Mouse (Mus musculus) adrenal gland, adult 2 months (tissue): ENCODE measurements around the gene Gm49373. TPM values are rescaled to one million over a fixed set of nuclear protein-coding genes. Genes with fewer than 3 reads are reported as not detected.
"Not testable (repeated sequence)": the region's sequence is repeated elsewhere in the genome, so short reads cannot be mapped to it uniquely, and the experiment has no call there.

Experiments
- DNase-seq: peaks from one replicate; pipeline ENCODE4 v3.0.0; 2021
- polyA plus RNA-seq: library from polyadenylated mRNA; depleted of rRNA; stranded (reverse); fragments of >200 nt; gene quantifications from 2 replicates; pipeline ENCODE4 v1.2.3, GENCODE M21; 2012
- total RNA-seq, 2 experiments: library from RNA; stranded (reverse); gene quantifications; 2 replicates each; pipeline ENCODE4 v1.2.3; 2021

Gm49373 gene
- total and polyA plus RNA-seq, 3 experiments = 0.19 to 0.43 (median 0.24) TPM

DNA sequence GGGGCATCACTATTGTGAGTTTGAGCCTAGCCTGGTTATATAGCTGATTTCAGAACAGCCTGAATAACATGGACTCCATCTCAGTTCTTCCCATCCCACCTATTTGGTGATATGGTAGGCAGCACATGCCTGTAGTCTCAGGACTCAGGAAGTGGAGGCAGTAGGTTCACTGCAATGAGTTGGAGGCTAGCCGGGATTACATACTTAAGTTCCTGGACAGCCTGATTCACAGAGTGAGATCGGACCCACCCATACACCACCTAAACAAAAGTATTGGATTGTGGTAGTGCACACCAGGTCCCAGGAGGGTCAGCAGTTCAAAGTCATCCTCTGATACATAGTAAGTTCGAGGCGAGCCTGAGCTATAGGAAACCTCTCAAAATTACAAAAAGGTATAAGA lies 255 bp downstream of the Gm49373 start:
- no peak for DNase-seq

DNA sequence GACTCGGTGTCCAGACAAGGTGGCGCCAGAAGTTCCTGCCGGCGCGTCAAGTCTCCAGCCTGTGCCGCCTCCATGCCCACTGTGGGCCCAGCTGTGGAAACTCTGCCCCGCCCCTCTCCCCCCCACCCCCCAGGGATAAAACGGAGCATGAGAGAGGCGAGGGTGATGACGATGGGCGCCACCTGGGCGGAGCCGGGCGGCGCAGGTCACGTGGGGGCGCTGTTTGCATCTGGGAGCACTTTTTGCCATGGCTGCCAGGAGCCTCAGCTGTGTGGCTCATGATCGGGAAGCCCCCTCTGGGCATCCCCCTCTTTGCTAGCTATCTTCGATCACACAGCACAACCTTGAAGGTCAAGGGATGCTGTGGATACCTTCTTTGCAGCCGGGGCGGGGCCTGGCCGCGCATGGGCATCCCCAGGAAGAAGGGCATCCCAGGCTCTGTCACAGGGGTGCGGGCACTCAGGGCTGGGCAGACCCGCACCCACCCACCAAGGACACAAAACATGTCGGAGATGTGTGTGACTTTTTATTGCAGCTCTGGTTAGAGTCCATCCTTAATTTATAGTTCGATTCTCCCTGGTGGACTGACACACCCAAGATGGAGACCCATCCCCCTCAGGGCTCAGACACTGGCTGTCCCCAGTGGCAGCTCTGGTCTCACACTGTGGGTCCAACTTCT lies 5.8 kb downstream of the Gm49373 start, which contains the start of gene Zglp1:
Gene Zglp1, minus strand, starts transcription at position 88 of the 679 bp plus-strand sequence.
- no peak for DNase-seq

DNA sequence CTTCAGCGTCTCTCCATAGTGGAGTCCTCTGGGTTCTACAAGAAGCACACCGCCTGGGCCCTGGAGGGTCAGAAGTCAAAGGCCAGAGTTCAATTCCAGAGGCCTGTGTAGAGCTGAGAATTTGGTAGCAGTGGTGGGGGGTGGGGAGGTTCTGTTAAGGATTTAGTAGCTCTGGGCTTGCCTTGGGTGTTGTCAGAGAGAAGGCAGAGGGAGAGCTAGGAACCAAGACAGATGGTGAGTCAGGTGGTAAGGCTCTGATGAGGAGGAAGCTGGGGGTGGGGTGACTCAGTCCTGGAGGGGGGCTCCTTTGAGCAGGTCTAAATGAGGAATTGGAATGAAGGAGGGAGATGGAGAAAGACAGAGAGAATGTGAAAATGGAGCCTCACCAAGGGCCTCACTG lies 10.0 kb downstream of the Gm49373 start:
- DNase-seq = no peak

DNA sequence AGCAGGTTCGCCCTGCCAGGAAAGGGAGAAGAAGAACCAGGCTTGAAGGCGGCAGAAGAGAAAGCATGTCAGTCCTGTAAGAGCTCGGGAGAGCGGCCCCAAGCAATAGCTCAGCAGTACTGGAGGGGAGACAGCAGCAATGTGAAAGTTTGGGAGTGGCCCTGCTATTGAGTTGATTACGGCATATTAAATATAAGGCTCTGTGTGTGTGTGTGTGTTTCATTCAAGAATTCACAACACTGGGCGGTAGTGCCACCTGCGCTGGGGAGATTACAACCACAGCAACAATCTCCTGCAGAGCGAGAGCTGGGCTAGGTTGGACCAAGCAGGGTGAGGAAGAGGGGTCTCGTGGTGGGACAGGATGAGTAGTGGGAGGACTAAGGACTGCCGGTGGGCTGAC lies 21.3 kb downstream of the Gm49373 start:
- DNase-seq = no peak

DNA sequence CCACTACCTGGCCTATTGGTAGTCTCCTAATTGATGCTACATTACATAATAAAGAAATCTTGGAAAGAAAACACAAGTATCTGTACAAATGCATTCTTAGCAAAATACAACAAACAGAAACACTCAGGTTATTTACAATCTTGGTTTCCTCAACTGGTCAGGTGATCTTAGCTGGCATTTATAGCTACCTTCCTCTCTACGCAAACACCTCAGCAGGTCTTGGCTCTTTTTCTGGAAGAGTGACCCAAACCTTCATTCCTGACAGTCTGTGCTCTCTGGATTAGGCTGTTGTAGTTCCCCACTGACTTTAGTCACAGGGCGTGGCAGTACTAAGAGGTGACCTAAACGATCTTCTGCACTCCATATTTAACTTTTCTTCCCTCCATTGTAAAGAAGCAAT lies 27.7 kb downstream of the Gm49373 start:
- no peak for DNase-seq

DNA sequence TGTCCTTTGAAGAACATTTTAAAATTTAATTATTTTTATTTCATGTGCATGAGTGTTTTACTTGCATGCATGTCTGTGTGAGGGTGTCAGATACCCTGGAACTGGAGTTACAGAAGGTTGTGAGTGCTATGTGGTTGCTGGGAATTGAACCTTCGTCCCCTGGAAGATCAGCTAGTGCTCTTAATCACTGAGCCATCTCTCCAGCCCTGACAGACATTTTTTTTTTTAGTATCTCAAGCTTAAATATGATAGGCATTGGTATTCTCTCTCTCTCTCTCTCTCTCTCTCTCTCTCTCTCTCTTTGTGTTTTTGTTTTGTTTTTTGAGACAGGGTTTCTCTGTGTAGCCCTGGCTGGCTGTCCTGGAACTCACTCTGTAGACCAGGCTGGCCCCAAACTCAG lies 28.1 kb downstream of the Gm49373 start:
- DNase-seq = not testable (repeated sequence)

DNA sequence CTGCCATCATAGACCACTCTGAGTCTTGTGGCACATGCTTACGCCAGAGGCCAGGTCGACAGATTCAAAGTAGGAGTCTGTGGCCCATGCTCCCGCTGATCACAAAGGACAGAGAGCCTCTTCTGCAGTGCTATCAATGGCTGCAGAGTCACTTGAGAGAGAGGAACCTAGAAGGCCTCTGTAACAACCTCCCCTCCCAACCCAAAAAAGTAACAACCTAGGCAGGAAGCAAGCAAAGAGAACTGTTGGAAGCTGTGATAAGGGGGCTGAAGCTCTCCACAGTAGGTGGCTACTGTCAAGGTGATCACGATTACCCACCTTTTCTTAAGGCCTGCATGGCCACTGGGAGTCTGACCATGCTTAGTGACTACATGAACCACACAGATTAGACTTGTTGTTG lies 29.3 kb downstream of the Gm49373 start:
- no peak for DNase-seq

DNA sequence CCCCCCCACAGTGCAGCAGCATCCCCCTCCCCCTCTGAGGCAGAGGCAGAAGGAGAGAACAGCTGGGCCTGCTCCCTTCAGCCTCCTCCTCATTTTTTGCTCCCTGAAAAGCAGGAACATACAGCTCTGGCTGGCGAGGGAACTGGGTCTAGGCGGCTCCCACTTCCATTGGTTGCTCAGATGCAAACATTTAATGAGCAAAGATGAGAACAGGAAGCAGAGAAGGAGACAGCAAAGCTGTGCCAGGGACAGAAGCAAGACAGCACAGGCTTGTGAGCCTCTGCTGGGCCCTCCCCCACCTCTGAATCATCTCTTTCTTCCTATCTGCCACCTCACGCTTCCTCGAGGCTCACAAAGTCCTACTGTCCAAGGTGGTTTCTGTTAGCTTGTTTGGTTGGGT lies 31.6 kb downstream of the Gm49373 start:
- DNase-seq = peak; percentile 36

DNA sequence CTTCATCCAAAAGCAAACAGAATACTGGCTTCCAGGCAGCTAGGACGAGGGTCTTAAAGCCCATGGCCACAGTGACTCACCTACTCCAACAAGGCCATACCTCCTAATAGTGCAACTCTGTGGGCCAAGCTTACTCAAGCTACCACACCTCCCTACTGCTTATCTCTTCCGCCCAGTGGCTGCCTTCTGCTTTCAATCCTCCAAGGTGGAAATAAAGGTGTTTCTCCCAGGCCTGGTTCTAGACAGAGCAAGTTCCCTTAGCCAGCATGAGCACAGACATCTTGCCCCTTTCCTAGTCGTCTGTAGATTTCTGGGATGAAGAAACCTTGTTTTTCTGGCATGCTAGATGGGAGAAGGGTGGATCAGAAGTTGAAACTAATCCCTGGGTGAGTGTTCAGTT lies 33.1 kb downstream of the Gm49373 start:
- DNase-seq = no peak

DNA sequence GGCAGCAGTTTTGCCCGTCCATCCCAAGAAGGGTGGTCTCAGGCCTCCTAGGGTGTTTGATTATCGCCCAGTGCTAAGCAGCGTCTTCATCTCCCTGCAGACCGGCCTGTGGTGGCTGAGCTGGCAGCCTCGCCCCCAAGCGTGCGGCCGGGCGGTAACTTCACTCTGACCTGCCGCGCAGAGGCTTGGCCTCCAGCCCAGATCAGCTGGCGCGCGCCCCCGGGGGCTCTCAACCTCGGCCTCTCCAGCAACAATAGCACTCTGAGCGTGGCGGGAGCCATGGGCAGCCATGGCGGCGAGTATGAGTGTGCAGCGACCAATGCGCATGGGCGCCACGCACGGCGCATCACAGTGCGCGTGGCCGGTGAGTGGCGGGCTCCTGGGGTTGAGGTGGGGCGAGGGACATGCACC lies 35.4 kb downstream of the Gm49373 start:
- peak; percentile 13 for DNase-seq

DNA sequence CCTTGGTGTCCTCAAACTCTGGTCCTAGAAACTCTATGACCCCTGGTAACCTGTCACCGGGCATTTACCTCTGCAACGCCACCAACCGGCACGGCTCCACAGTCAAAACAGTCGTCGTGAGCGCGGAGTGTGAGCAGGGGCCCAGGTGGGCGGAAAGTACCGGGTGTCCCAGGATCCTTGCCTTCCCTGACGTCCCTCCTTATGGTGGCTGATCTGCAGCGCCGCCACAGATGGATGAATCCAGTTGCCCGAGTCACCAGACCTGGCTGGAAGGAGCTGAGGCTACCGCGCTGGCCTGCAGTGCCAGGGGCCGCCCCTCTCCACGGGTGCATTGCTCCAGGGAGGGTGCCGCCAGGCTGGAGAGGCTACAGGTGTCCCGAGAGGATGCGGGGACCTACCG lies 36.2 kb downstream of the Gm49373 start:
- DNase-seq = no peak

DNA sequence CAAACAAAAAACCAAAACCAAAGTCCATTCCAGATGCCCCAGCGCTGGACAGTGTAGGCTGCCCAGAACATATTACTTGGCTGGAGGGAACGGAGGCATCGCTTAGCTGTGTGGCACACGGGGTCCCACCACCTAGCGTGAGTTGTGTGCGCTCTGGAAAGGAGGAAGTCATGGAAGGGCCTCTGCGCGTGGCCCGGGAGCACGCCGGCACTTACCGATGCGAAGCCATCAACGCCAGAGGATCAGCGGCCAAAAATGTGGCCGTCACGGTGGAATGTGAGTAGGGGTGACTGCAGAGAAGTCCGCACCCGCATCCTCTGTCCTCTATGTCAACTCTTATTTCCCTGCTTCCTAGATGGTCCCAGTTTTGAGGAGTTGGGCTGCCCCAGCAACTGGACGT lies 36.7 kb downstream of the Gm49373 start:
- DNase-seq = no peak

DNA sequence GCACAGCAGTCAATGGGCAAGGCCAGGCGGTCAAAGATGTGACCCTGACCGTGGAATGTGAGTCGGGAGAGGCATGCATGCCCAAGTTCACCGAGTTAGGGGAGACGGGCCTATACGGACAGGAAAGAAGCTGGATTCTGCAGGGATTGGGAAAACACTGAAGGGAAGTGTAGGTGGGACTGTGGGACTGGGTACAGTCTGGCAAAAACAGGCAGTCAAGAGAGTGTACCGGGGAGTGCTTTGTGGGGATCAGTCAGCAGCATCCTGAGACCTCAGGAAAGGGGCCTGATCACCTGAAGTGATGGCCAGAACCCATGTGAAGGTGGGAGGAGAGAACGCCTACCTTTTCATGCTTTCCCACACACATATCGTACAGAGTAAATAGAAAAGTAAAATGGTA lies 37.3 kb downstream of the Gm49373 start:
- no peak for DNase-seq

DNA sequence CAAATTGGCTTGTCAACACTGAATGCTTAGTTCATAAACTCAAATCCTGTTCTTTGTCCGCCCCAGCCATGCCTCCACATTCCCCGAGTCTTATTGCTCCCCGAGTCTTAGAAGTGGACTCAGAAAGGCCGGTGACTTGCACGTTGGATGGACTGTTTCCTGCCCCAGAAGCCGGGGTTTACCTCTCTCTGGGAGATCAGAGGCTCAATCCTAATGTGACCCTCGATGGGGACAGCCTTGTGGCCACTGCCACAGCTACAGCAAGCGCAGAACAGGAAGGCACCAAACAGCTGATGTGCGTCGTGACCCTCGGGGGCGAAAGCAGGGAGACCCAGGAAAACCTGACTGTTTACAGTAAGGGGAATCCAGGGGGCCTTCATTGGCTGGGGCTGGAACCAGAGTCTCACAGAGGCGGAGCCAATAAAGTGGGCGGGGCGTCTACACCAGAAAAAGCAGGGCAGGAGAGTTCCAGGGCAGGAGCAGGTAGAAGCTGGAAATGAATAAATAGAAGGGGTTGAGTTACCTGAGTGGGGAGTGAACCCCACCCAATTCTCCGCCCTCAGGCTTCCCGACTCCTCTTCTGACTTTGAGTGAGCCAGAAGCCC lies 38.3 kb downstream of the Gm49373 start:
- DNase-seq = no peak

DNA sequence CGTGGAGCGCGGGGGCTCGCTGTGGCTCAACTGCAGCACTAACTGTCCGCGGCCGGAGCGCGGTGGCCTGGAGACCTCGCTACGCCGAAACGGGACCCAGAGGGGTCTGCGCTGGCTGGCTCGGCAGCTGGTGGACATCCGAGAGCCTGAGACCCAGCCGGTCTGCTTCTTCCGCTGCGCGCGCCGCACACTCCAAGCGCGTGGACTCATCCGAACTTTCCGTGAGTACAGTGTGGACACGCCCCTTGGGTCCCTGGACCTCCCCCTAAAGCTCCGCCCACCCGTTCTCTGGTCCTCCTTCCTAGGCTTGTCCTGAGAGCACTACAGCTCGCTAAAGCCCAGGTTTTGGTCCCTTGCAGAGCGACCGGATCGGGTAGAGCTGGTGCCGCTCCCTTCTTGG lies 39.8 kb downstream of the Gm49373 start:
- peak; percentile 92 for DNase-seq

DNA sequence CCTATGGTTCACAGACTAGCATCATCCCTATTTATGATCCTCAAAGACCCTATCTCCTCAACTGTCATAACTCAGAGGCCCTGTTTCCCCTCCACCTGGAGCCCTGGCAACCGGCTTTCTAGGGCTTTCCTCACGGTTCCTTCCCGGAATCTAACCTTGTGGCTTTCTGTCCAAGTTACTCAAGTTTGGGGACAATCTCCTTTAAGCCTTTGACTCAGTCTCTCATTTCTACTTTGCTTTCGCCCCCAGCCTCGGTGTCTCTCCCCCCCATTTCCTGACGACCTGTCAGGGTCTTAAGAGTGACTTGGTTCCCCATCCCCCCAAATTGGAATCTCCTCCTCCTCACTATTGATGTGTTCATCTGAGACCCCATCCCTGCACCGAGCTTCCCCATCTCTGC lies 40.4 kb downstream of the Gm49373 start:
- DNase-seq = no peak

DNA sequence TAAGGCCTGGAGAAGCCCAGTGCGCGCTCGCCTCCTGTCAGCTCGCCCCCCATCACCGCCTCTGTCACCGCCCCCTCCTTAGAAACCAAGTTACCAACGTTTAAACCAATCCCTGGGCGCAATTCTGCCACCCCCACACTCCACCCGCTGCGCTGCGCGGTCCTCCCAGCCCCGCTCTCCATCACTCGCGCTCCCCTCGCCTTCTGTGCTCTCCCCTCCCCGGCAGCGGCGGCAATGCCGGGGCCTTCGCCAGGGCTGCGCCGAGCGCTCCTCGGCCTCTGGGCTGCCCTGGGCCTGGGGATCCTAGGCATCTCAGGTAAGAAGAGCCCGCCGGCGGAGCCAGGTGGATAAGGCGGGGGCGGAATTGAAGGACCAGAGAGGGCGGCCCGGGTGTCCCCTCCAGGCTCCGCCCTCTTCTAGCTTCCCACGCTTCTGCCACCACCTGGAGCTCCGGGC lies 41.0 kb downstream of the Gm49373 start, which contains the start of gene Icam5:
Gene Icam5, plus strand, starts transcription at position 178 of the 456 bp plus-strand sequence.
- DNase-seq = peak; percentile 48

DNA sequence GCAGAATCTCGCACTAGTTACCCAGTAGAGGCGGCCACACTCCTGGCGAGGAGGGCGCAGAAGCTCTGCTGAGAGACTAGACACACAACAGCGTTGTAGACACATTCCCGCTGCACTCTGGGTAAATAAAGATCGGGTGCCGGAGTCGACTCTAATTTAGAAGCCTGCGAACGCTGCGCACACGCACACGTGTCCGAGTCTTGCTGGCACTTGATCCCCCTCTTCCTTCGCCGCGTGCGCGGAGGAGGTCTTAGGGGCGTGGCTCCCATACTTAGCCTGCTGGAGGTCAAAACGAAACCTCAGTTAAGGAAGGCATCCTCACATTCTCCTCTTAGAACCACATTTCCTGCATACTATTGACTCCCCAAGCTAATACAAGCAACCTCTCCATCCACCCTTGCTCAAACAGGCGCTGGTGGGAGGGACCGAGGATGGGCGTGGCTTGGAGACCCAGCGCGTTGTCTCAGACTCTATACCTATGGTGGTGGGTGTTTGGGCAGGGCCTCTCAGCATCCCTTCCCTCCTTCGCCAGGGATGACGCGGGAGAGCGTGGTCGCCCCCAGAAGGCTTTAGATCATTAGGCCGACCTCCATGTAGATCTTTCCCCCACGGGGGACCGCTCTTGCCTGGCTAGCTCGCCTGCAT lies 41.5 kb downstream of the Gm49373 start:
- DNase-seq = peak; percentile 80

DNA sequence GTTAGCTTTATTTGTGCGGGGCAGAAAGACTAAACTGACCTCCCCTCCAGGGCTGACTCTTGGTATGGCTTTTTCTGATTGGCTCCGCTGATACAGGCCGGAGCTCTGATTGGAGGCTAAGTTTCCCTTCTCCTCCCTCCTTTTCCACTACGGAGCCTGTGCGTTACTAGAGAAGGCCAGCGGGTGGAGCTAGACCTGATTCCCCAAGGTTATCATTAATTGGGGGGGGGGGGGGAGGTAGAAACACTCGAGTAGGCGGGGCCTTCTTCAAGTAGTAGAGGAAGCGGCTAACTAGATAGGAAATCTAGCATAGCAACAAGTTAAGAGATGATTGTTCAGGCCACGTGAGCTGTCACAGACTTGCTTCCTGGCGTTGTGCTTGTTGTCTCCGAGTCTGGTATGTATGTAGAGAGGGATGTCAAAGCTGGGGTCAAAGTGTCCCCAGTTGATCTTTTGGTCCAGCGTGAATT lies 42.1 kb downstream of the Gm49373 start:
- peak; percentile 91 for DNase-seq

DNA sequence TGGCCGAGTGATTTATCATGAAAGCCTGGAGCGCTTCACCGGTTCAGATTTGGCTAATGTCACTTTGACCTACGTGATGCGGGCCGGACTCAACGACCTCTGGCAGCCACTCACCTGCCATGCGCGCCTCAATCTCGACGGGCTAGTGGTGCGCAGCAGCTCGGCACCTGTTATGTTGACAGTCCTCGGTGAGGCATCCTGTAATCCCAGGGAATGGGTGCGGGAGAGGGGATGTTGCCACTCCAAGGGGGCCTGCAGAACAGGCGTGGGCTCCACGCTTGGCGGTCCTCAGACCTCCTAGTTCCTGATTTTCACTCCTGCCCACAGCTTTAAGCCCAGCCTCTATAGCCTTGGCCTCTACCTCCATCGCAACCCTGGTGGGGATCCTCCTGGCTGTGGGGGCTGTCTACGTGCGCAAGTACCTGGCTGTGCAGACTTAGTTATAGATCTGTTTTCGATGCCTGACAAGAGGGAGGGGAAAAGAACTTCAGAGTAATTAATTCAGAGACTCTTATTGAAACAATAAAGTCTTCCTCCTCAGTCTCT lies 42.8 kb downstream of the Gm49373 start:
- no peak for DNase-seq

DNA sequence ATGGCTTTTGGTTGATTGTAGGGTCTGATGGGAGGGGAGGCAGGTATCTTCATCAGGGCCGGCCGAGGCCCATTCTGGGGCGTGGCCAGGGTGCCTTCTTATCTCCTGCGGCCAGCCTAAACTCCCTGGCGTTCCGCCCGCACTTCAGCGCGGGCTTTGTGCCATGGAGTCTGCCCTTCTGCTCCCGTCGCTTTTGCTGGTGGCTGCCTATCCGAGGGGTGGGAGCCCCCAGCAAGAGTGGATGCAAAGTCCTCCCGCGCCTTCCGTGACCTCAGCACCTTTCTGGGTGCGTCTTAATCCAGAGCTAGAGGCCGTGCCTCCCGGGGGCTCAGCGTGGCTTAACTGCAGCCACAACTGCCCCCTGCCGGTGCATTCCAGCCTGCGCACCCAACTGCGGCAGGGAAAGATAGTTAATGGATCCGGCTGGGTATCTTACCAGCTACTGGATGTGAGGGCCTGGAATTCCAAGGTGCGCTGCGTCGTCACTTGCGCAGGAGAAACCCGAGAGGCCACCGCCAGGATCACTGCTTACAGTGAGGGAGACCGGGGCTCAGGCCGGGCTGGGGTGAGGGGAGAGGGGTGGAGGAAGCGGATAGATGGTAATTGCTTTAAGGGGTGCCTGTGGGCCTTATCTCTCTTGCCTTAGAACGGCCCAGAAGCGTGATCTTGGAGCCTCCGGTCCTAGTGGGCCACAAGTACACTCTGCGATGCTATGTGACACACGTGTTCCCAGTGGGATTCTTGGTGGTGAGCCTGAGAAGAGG lies 43.4 kb downstream of the Gm49373 start, which contains the start of gene Icam4:
Gene Icam4, plus strand, starts transcription at position 83 of the 764 bp plus-strand sequence.
- peak; percentile 90 for DNase-seq

DNA sequence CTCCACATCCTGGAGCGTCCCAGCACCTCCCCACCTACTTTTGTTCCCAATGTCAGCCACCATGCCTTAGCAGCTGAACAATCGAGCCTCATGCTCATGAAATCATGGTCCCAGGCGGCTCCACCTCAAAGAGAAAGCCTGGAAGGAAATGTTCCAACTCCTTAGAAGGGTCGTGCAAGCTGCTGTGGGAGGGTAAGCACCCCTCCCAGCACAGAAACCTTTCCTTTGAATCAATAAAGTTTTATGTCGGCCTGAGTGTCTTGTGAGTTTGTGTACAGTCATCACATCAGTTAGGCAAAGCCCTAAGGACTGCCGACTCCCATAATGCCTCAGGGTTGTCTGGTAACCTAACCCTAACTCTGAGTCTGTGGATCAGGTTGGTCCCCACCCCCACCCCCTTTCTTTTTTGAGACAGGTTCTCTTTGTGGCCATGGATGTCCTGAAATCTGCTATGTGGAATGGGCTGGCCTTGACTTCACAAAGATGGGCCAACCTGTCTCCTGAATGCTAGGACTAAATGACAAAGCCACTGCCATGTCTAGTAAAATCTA lies 44.3 kb downstream of the Gm49373 start:
- DNase-seq = no peak
